Mouse (Mus musculus) heart, embryonic 15.5 days (tissue): Measurements from ENCODE around the gene Platr17. TPM values are rescaled to one million over a fixed set of nuclear protein-coding genes. Genes with fewer than 3 reads are reported as not detected.
A peak's percentile ranks its signal among the peaks of the same experiment; 100 is the strongest.
"Not testable (repeated sequence)": the region's sequence is repeated elsewhere in the genome, so short reads cannot be mapped to it uniquely, and the experiment has no call there.

Experiments
- ATAC-seq: fragments of 200-750 bp; cut with Nextera tagmentation; replicated peaks from 2 replicates; pipeline ENCODE4 v1.8.0; 2017; ENCODE audit warnings: low read depth, moderate TSS enrichment; ENCODE audit not compliant: insufficient number of reproducible peaks, insufficient read depth, low FRiP score
- H3K27ac ChIP-seq: fragments of 300-500 bp; sonication (generic); 2 replicates; pipeline ENCODE4 v1.5.1; 2015; ENCODE audit warnings: mild to moderate bottlenecking, inconsistent platforms
- H3K27me3 ChIP-seq: fragments of 300-500 bp; sonication (generic); 2 replicates; pipeline ENCODE4 v1.6.1; 2015; ENCODE audit warnings: inconsistent platforms
- H3K36me3 ChIP-seq: fragments of 300-500 bp; sonication (generic); 2 replicates; pipeline ENCODE4 v1.6.1; 2015; ENCODE audit warnings: mild to moderate bottlenecking, inconsistent platforms
- H3K4me1 ChIP-seq: fragments of 300-500 bp; sonication (generic); replicated peaks from 2 replicates; pipeline ENCODE4 v1.6.1; 2015; ENCODE audit warnings: inconsistent platforms
- H3K4me2 ChIP-seq: fragments of 300-500 bp; sonication (generic); 2 replicates; pipeline ENCODE4 v1.6.1; 2015; ENCODE audit warnings: inconsistent platforms, mild to moderate bottlenecking, moderate library complexity
- H3K4me3 ChIP-seq: fragments of 300-500 bp; sonication (generic); 2 replicates; pipeline ENCODE4 v1.5.1; 2015; ENCODE audit warnings: mild to moderate bottlenecking, inconsistent platforms
- H3K9ac ChIP-seq: fragments of 300-500 bp; sonication (generic); 2 replicates; pipeline ENCODE4 v1.6.1; 2015; ENCODE audit warnings: mild to moderate bottlenecking, inconsistent platforms
- H3K9me3 ChIP-seq: fragments of 300-500 bp; sonication (generic); replicated peaks from 2 replicates; pipeline ENCODE4 v1.6.1; 2016; ENCODE audit warnings: inconsistent platforms
- WGBS: fragments of 180-500 bp; shearing (Covaris S2); methylation state at CpG from one replicate; pipeline ENCODE4 v1.1.7; 2015; ENCODE audit warnings: mixed read lengths; 5-methylcytosine and 5-hydroxymethylcytosine counted together
- polyA plus RNA-seq: library from polyadenylated mRNA; unstranded; fragments of >200 nt; fragmentation: Nextera tagmentation; extraction: Ambion mirVana; gene quantifications from 2 replicates; pipeline ENCODE4 v1.2.1, GENCODE M21; 2015

The Platr17 gene
- polyA plus RNA-seq, 1 experiment from 2014 or later, result not detected

- H3K27ac ChIP-seq, result no peak overlapping the region
- H3K4me2 ChIP-seq, result no peak overlapping the region
- 77% methylated on average over 7 of the region's 7 CpGs for WGBS
- H3K4me1 ChIP-seq, result peaks cover 5% of the 10 kb centered on the region; the same call in 1 of the 2 replicates
- no peak for ATAC-seq
- no peaks in the 10 kb centered on the region for H3K36me3 ChIP-seq
- H3K27me3 ChIP-seq, result no peaks in the 10 kb centered on the region
- no peaks in the 10 kb centered on the region for H3K9me3 ChIP-seq
- no peak overlapping the region for H3K4me3 ChIP-seq
- H3K9ac ChIP-seq, result no peak overlapping the region
Observed at GRCm38 (mm10) chr17:33902491-33902890, 2.4 kb upstream of the Platr17 start.

- 75% methylated on average over 6 of the region's 6 CpGs for WGBS
- not testable (repeated sequence) for H3K4me3 ChIP-seq, H3K27me3 ChIP-seq, H3K36me3 ChIP-seq, H3K9me3 ChIP-seq, ATAC-seq, H3K4me2 ChIP-seq, H3K9ac ChIP-seq, H3K27ac ChIP-seq
- H3K4me1 ChIP-seq, result peaks cover 14% of the 10 kb centered on the region
Observed at GRCm38 (mm10) chr17:33903911-33904651, 854 bp upstream of the Platr17 start.

GRCm38 (mm10) chr17:33908331-33909076 lies 3.6 kb downstream of the Platr17 start:
- Histone ChIP-seq H3K4me3 (peak overlapping the region; percentile 88), H3K9me3 (no peaks in the 10 kb centered on the region), H3K4me2 (peak overlapping the region; percentile 99), H3K9ac (peak overlapping the region; percentile 66), H3K36me3 (peaks cover 23% of the 10 kb centered on the region), H3K4me1 (peaks cover 19% of the 10 kb centered on the region), H3K27me3 (no peaks in the 10 kb centered on the region), H3K27ac (peak overlapping the region; percentile 85)
- WGBS, result under 1% methylated on average over 44 of the region's 44 CpGs
- ATAC-seq, result peak; percentile 2; the same call in 1 of the 2 replicates

GRCm38 (mm10) chr17:33909077-33909868 lies 4.3 kb downstream of the Platr17 start, which contains the start of gene Daxx:
Gene Daxx, plus strand, starts transcription at chr17:33909414.
- Histone ChIP-seq H3K4me1 (peaks cover 23% of the 10 kb centered on the region), H3K9me3 (no peaks in the 10 kb centered on the region), H3K27ac (peak within 1 kb of the TSS; percentile 93), H3K4me3 (peak within 1 kb of the TSS; percentile 88), H3K4me2 (peak within 1 kb of the TSS; percentile 99), H3K36me3 (peaks cover 31% of the 10 kb centered on the region), H3K9ac (peak within 1 kb of the TSS; percentile 91), H3K27me3 (no peaks in the 10 kb centered on the region)
- under 1% methylated on average over 68 of the region's 68 CpGs for WGBS
- peak; percentile 97 for ATAC-seq

GRCm38 (mm10) chr17:33909869-33910250 lies 4.9 kb downstream of the Platr17 start:
- Histone ChIP-seq H3K27ac (peak overlapping the region; percentile 93), H3K4me1 (peaks cover 25% of the 10 kb centered on the region), H3K36me3 (peaks cover 36% of the 10 kb centered on the region), H3K4me3 (peak overlapping the region; percentile 88), H3K4me2 (peak overlapping the region; percentile 99), H3K27me3 (no peaks in the 10 kb centered on the region), H3K9me3 (no peaks in the 10 kb centered on the region), H3K9ac (peak overlapping the region; percentile 91)
- no peak for ATAC-seq
- under 1% methylated on average over 14 of the region's 14 CpGs for WGBS

GRCm38 (mm10) chr17:33910346-33911051 lies 5.6 kb downstream of the Platr17 start:
- Histone ChIP-seq H3K9me3 (no peaks in the 10 kb centered on the region), H3K9ac (peak overlapping the region; percentile 91), H3K36me3 (peaks cover 39% of the 10 kb centered on the region), H3K4me3 (peak overlapping the region; percentile 88), H3K27ac (peak overlapping the region; percentile 93), H3K4me1 (peaks cover 31% of the 10 kb centered on the region), H3K4me2 (peak overlapping the region; percentile 99), H3K27me3 (no peaks in the 10 kb centered on the region)
- no peak for ATAC-seq
- WGBS, result 37% methylated on average over 11 of the region's 11 CpGs

GRCm38 (mm10) chr17:33911052-33911812 lies 6.3 kb downstream of the Platr17 start:
- no peak overlapping the region for H3K9ac ChIP-seq
- 89% methylated on average over 31 of the region's 31 CpGs for WGBS
- ATAC-seq, result no peak
- H3K9me3 ChIP-seq, result no peaks in the 10 kb centered on the region
- H3K27ac ChIP-seq, result no peak overlapping the region
- no peak overlapping the region for H3K4me3 ChIP-seq
- no peaks in the 10 kb centered on the region for H3K27me3 ChIP-seq
- H3K4me2 ChIP-seq, result no peak overlapping the region
- peaks cover 32% of the 10 kb centered on the region for H3K4me1 ChIP-seq
- peaks cover 39% of the 10 kb centered on the region for H3K36me3 ChIP-seq

- Histone ChIP-seq H3K36me3 (peaks cover 39% of the 10 kb centered on the region), H3K27me3 (no peaks in the 10 kb centered on the region), H3K4me1 (peaks cover 36% of the 10 kb centered on the region), H3K4me2 (no peak overlapping the region), H3K27ac (no peak overlapping the region), H3K4me3 (no peak overlapping the region), H3K9me3 (no peaks in the 10 kb centered on the region), H3K9ac (no peak overlapping the region)
- ATAC-seq, result no peak
- WGBS, result 88% methylated on average over 28 of the region's 28 CpGs
Observed at GRCm38 (mm10) chr17:33911813-33912414, 7.0 kb downstream of the Platr17 start.

- Histone ChIP-seq H3K9me3 (no peaks in the 10 kb centered on the region), H3K36me3 (peaks cover 39% of the 10 kb centered on the region), H3K27ac (no peak overlapping the region), H3K4me2 (no peak overlapping the region), H3K9ac (no peak overlapping the region), H3K4me1 (peaks cover 36% of the 10 kb centered on the region), H3K27me3 (no peaks in the 10 kb centered on the region), H3K4me3 (no peak overlapping the region)
- ATAC-seq, result no peak
- WGBS, result 87% methylated on average over 10 of the region's 10 CpGs
Observed at GRCm38 (mm10) chr17:33913264-33913663, 8.3 kb downstream of the Platr17 start.

- Histone ChIP-seq H3K27ac (no peak overlapping the region), H3K4me3 (no peak overlapping the region), H3K9me3 (no peaks in the 10 kb centered on the region), H3K4me1 (peaks cover 39% of the 10 kb centered on the region), H3K36me3 (peaks cover 39% of the 10 kb centered on the region), H3K9ac (no peak overlapping the region), H3K4me2 (no peak overlapping the region), H3K27me3 (no peaks in the 10 kb centered on the region)
- no peak for ATAC-seq
- 95% methylated on average over 8 of the region's 8 CpGs for WGBS
Observed at GRCm38 (mm10) chr17:33913905-33914304, 9.0 kb downstream of the Platr17 start.
